Mouse (Mus musculus) MEL (cell line): ENCODE measurements around the gene Oas2. TPM values are rescaled to one million over a fixed set of nuclear protein-coding genes. Genes with fewer than 3 reads are reported as not detected.

Source experiments
- DNase-seq: peaks from one replicate; pipeline ENCODE4 v3.0.0; 2011; ENCODE audit warnings: low read depth, low spot score
- H3K27ac ChIP-seq: 2 replicates; pipeline ENCODE4 v1.5.1; 2012; ENCODE audit warnings: low read depth, mild to moderate bottlenecking, control low read depth, low read length, moderate library complexity; ENCODE audit not compliant: control insufficient read depth
- H3K27me3 ChIP-seq, 2 experiments: fragments of 150-350 bp in 1 of 2; sonication (generic) in 1 of 2; 2 replicates each; pipeline ENCODE4 v1.6.1; 2012; ENCODE audit warnings: low read length in 2 of 2, mild to moderate bottlenecking in 2 of 2, improper control_type of control experiment in 1 of 2, moderate library complexity in 1 of 2; ENCODE audit not compliant: insufficient read depth in 2 of 2, control insufficient read depth in 1 of 2
- H3K36me3 ChIP-seq, 2 experiments: 2 replicates each; pipeline ENCODE4 v1.6.1; 2012 to 2014; ENCODE audit warnings: low read length in 2 of 2, improper control_type of control experiment in 1 of 2, inconsistent platforms in 1 of 2, mild to moderate bottlenecking in 1 of 2; ENCODE audit not compliant: insufficient read depth in 2 of 2, control insufficient read depth in 1 of 2
- H3K4me1 ChIP-seq, 2 experiments: fragments of 150-350 bp in 1 of 2; sonication (generic) in 1 of 2; 2 replicates each; pipeline ENCODE4 v1.6.1; 2012; ENCODE audit warnings: low read length in 2 of 2, improper control_type of control experiment in 1 of 2, mild to moderate bottlenecking in 1 of 2; ENCODE audit not compliant: insufficient read depth in 2 of 2, control insufficient read depth in 1 of 2
- H3K4me3 ChIP-seq, 2 experiments: fragments of 150-350 bp in 1 of 2; sonication (generic) in 1 of 2; 2 replicates each; pipeline ENCODE4 v1.5.1; 2012; ENCODE audit warnings: low read depth in 2 of 2, low read length in 2 of 2, mild to moderate bottlenecking in 2 of 2, moderate library complexity in 2 of 2, control low read depth in 1 of 2, improper control_type of control experiment in 1 of 2; ENCODE audit not compliant: control insufficient read depth in 1 of 2, insufficient read depth in 1 of 2
- H3K79me2 ChIP-seq: 2 replicates; pipeline ENCODE4 v1.6.1; 2012; ENCODE audit warnings: mild to moderate bottlenecking, low read length, moderate library complexity; ENCODE audit not compliant: control insufficient read depth, poor library complexity, insufficient read depth
- H3K9ac ChIP-seq: 2 replicates; pipeline ENCODE4 v1.6.1; 2012; ENCODE audit warnings: low read depth, mild to moderate bottlenecking, control low read depth, low read length, moderate library complexity; ENCODE audit not compliant: control insufficient read depth, poor library complexity, severe bottlenecking
- H3K9me3 ChIP-seq: fragments of 150-350 bp; sonication (generic); replicated peaks from 2 replicates; pipeline ENCODE4 v1.6.1; 2012; ENCODE audit warnings: mild to moderate bottlenecking, low read length, improper control_type of control experiment, moderate library complexity; ENCODE audit not compliant: insufficient read depth
- BHLHE40 ChIP-seq: IDR thresholded peaks from 2 replicates; pipeline ENCODE4 v1.6.1; 2012; ENCODE audit warnings: low read depth, mild to moderate bottlenecking, inconsistent platforms, low read length, improper control_type of control experiment, borderline replicate concordance
- CHD2 ChIP-seq: IDR thresholded peaks from 2 replicates; pipeline ENCODE4 v1.6.1; 2011; ENCODE audit warnings: low read length, improper control_type of control experiment
- CTCF ChIP-seq, 3 experiments: IDR thresholded peaks in 2 of 3; conservative IDR thresholded peaks in 1 of 3; 2 replicates each; pipeline ENCODE4 v1.5.1; 2011 to 2012; ENCODE audit warnings: low read length in 3 of 3, low read depth in 2 of 3, mild to moderate bottlenecking in 2 of 3, improper control_type of control experiment in 1 of 3, inconsistent platforms in 1 of 3, mixed read lengths in 1 of 3, moderate library complexity in 1 of 3; ENCODE audit not compliant: control insufficient read depth in 1 of 3, insufficient read depth in 1 of 3, poor library complexity in 1 of 3, severe bottlenecking in 1 of 3
- E2F4 ChIP-seq: IDR thresholded peaks from 2 replicates; pipeline ENCODE4 v1.6.1; 2011; ENCODE audit warnings: low read depth, low read length, improper control_type of control experiment, borderline replicate concordance
- ELF1 ChIP-seq: IDR thresholded peaks from 2 replicates; pipeline ENCODE4 v1.6.1; 2014; ENCODE audit warnings: low read depth, mild to moderate bottlenecking, inconsistent platforms, low read length, improper control_type of control experiment, moderate library complexity
- ETS1 ChIP-seq: IDR thresholded peaks from 2 replicates; pipeline ENCODE4 v1.6.1; 2012; ENCODE audit warnings: low read depth, mild to moderate bottlenecking, inconsistent platforms, low read length, improper control_type of control experiment, moderate library complexity
- JUND ChIP-seq: IDR thresholded peaks from 2 replicates; pipeline ENCODE4 v1.6.1; 2011; ENCODE audit warnings: low read depth, mild to moderate bottlenecking, improper control_type of control experiment, low read length
- MAFK ChIP-seq: IDR thresholded peaks from 2 replicates; pipeline ENCODE4 v1.6.1; 2011; ENCODE audit warnings: low read depth, mild to moderate bottlenecking, low read length, improper control_type of control experiment, borderline replicate concordance
- MEF2A ChIP-seq: IDR thresholded peaks from 2 replicates; pipeline ENCODE4 v1.6.1; 2014; ENCODE audit warnings: low read depth, mild to moderate bottlenecking, inconsistent platforms, low read length, improper control_type of control experiment; ENCODE audit not compliant: poor library complexity, insufficient replicate concordance, severe bottlenecking; ENCODE audit errors: extremely low read depth
- MYC ChIP-seq: IDR thresholded peaks from 2 replicates; pipeline ENCODE4 v1.6.1; 2011; ENCODE audit warnings: low read depth, mild to moderate bottlenecking, low read length, improper control_type of control experiment, moderate library complexity
- NELFE ChIP-seq: IDR thresholded peaks from 2 replicates; pipeline ENCODE4 v1.6.1; 2011; ENCODE audit warnings: low read depth, low read length, improper control_type of control experiment
- POLR2AphosphoS2 ChIP-seq: IDR thresholded peaks from 2 replicates; pipeline ENCODE4 v1.6.1; 2011; ENCODE audit warnings: low read length, improper control_type of control experiment
- POLR2AphosphoS5 ChIP-seq: IDR thresholded peaks from 2 replicates; pipeline ENCODE4 v1.6.1; 2012; ENCODE audit warnings: low read depth, borderline replicate concordance, mild to moderate bottlenecking, inconsistent platforms, low read length, moderate library complexity, mixed read lengths
- RAD21 ChIP-seq: IDR thresholded peaks from 2 replicates; pipeline ENCODE4 v1.6.1; 2011; ENCODE audit warnings: mild to moderate bottlenecking, low read depth, low read length, improper control_type of control experiment
- SIN3A ChIP-seq: IDR thresholded peaks from 2 replicates; pipeline ENCODE4 v1.6.1; 2012; ENCODE audit warnings: low read length, improper control_type of control experiment, inconsistent platforms
- SMC3 ChIP-seq: IDR thresholded peaks from 2 replicates; pipeline ENCODE4 v1.6.1; 2011; ENCODE audit warnings: low read depth, low read length, improper control_type of control experiment
- TAL1 ChIP-seq: IDR thresholded peaks from 2 replicates; pipeline ENCODE4 v1.6.1; 2012; ENCODE audit warnings: mild to moderate bottlenecking, inconsistent platforms, low read length, moderate library complexity, mixed read lengths
- TBP ChIP-seq: IDR thresholded peaks from 2 replicates; pipeline ENCODE4 v1.8.0; 2011; ENCODE audit warnings: low read depth, low read length, improper control_type of control experiment
- TCF12 ChIP-seq: IDR thresholded peaks from 2 replicates; pipeline ENCODE4 v1.6.1; 2014; ENCODE audit warnings: low read depth, mild to moderate bottlenecking, inconsistent platforms, low read length, improper control_type of control experiment, moderate library complexity
- UBTF ChIP-seq: IDR thresholded peaks from 2 replicates; pipeline ENCODE4 v1.6.1; 2012; ENCODE audit warnings: low read depth, mild to moderate bottlenecking, inconsistent platforms, low read length, improper control_type of control experiment, moderate library complexity, borderline replicate concordance; ENCODE audit not compliant: insufficient read depth
- USF2 ChIP-seq, 2 experiments: IDR thresholded peaks; 2 replicates each; pipeline ENCODE4 v1.6.1; 2011 to 2012; ENCODE audit warnings: improper control_type of control experiment in 2 of 2, low read length in 2 of 2, borderline replicate concordance in 1 of 2, inconsistent platforms in 1 of 2, low read depth in 1 of 2, mild to moderate bottlenecking in 1 of 2; ENCODE audit not compliant: insufficient read depth in 1 of 2
- ZC3H11A ChIP-seq: IDR thresholded peaks from 2 replicates; pipeline ENCODE4 v1.6.1; 2012; ENCODE audit warnings: low read depth, mild to moderate bottlenecking, inconsistent platforms, low read length, improper control_type of control experiment
- ZKSCAN1 ChIP-seq: IDR thresholded peaks from 2 replicates; pipeline ENCODE4 v1.6.1; 2012; ENCODE audit warnings: low read depth, mild to moderate bottlenecking, inconsistent platforms, low read length, improper control_type of control experiment, moderate library complexity
- ZMIZ1 ChIP-seq: IDR thresholded peaks from 2 replicates; pipeline ENCODE4 v1.6.1; 2012; ENCODE audit warnings: low read depth, mild to moderate bottlenecking, inconsistent platforms, low read length, improper control_type of control experiment, moderate library complexity
- ZNF384 ChIP-seq: IDR thresholded peaks from 2 replicates; pipeline ENCODE4 v1.6.1; 2012; ENCODE audit warnings: low read depth, mild to moderate bottlenecking, inconsistent platforms, low read length, improper control_type of control experiment
- polyA plus RNA-seq, 2 experiments: library from polyadenylated mRNA; stranded (reverse) in 1 of 2; unstranded in 1 of 2; fragments of >175 nt in 1 of 2; fragments of >200 nt in 1 of 2; gene quantifications; 2 replicates each; pipeline versions ENCODE4 v1.2.1 to v1.2.4; 2012; ENCODE audit warnings: low replicate concordance in 2 of 2, low read depth in 1 of 2; ENCODE audit not compliant: insufficient read length in 2 of 2, insufficient read depth in 1 of 2, missing spikeins in 1 of 2
- total RNA-seq: library from RNA; depleted of rRNA; stranded (reverse); fragments of 300-350 nt; gene quantifications from 2 replicates; pipeline ENCODE4 v1.2.3, GENCODE M21; 2012

Gene Oas2
- total and polyA plus RNA-seq, 3 experiments = 0.96 to 5.2 TPM; not detected in 1

GRCm38 (mm10) chr5:120742125-120742524 lies 7.5 kb downstream of the Oas2 start:
- no peaks in the 10 kb centered on the region for H3K36me3 ChIP-seq
- no peaks in the 10 kb centered on the region for H3K79me2 ChIP-seq
- TF ChIP-seq POLR2AphosphoS5 = no peak
- TF ChIP-seq USF2 (IDR thresholded peaks at IDR 0.05; ENCODE audit: borderline replicate concordance in 1 of 2, insufficient read depth in 1 of 2, low read depth in 1 of 2, low read length in 2 of 2) = no peak
- TF ChIP-seq CTCF (IDR thresholded peaks at IDR 0.05 in 2 of 3, conservative IDR thresholded peaks at IDR 0.05 in 1 of 3; ENCODE audit: control insufficient read depth in 1 of 3, insufficient read depth in 1 of 3, low read depth in 2 of 3, low read length in 3 of 3, poor library complexity in 1 of 3, severe bottlenecking in 1 of 3) = peak; percentile 57 to 69 (median 63)
- no peak for TF ChIP-seq ZC3H11A
- TF ChIP-seq UBTF = no peak
- TF ChIP-seq RAD21 = peak; percentile 33
- no peak for TF ChIP-seq BHLHE40
- TF ChIP-seq NELFE = no peak
- TF ChIP-seq ZKSCAN1 = no peak
- TF ChIP-seq SMC3 = peak; percentile 56
- no peak for TF ChIP-seq TCF12
- TF ChIP-seq, all 39 proteins: peak for 3
- no peaks in the 10 kb centered on the region for H3K27me3 ChIP-seq
- H3K4me3 ChIP-seq = no peak overlapping the region
- H3K9me3 ChIP-seq = no peaks in the 10 kb centered on the region
- peak; percentile 58 for DNase-seq
- no peak overlapping the region for H3K9ac ChIP-seq
- H3K4me1 ChIP-seq = no peaks in the 10 kb centered on the region
- no peak overlapping the region for H3K27ac ChIP-seq

- H3K27me3 ChIP-seq = no peaks in the 10 kb centered on the region
- no peak overlapping the region for H3K9ac ChIP-seq
- no peaks in the 10 kb centered on the region for H3K4me1 ChIP-seq
These were observed 15.2 kb downstream of the Oas2 start for GRCm38 (mm10) chr5:120734380-120734990.

More at GRCm38 (mm10) chr5:120734380-120734990, 15.2 kb downstream of the Oas2 start:
- H3K36me3 ChIP-seq = no peaks in the 10 kb centered on the region
- DNase-seq = no peak
- TF ChIP-seq TBP = no peak
- no peak for TF ChIP-seq CTCF (IDR thresholded peaks at IDR 0.05 in 2 of 3, conservative IDR thresholded peaks at IDR 0.05 in 1 of 3; ENCODE audit: control insufficient read depth in 1 of 3, insufficient read depth in 1 of 3, low read depth in 2 of 3, low read length in 3 of 3, poor library complexity in 1 of 3, severe bottlenecking in 1 of 3)
- no peak for TF ChIP-seq JUND
- no peak for TF ChIP-seq NELFE
- no peak for TF ChIP-seq POLR2AphosphoS2
- TF ChIP-seq MEF2A = no peak
- TF ChIP-seq TAL1 = no peak
- TF ChIP-seq ZNF384 = no peak
- TF ChIP-seq SIN3A = no peak
- no peak for TF ChIP-seq MYC
- TF ChIP-seq E2F4 = no peak
- TF ChIP-seq CHD2 = no peak
- no peak for TF ChIP-seq POLR2AphosphoS5
- TF ChIP-seq USF2 (IDR thresholded peaks at IDR 0.05; ENCODE audit: borderline replicate concordance in 1 of 2, insufficient read depth in 1 of 2, low read depth in 1 of 2, low read length in 2 of 2) = no peak
- TF ChIP-seq ETS1 = no peak
- TF ChIP-seq ZMIZ1 = no peak
- no peak for TF ChIP-seq MAFK
- no peak for TF ChIP-seq ELF1
- H3K9me3 ChIP-seq = no peaks in the 10 kb centered on the region
- no peaks in the 10 kb centered on the region for H3K79me2 ChIP-seq
- no peak overlapping the region for H3K27ac ChIP-seq
- H3K4me3 ChIP-seq = no peak overlapping the region
